Mouse (Mus musculus) liver, adult 2 months (tissue): ENCODE measurements around the gene Olfr672.

Source experiments
- CTCF ChIP-seq: fragments of 200-500 bp; IDR thresholded peaks from 2 replicates; pipeline ENCODE4 v1.5.1; 2011; ENCODE audit warnings: low read depth, low read length, control low read depth
- POLR2A ChIP-seq: fragments of 200-500 bp; IDR thresholded peaks from 2 replicates; pipeline ENCODE4 v1.6.1; 2011; ENCODE audit warnings: low read length, control low read depth; ENCODE audit not compliant: insufficient read depth; ENCODE audit errors: extremely low read depth

DNA sequence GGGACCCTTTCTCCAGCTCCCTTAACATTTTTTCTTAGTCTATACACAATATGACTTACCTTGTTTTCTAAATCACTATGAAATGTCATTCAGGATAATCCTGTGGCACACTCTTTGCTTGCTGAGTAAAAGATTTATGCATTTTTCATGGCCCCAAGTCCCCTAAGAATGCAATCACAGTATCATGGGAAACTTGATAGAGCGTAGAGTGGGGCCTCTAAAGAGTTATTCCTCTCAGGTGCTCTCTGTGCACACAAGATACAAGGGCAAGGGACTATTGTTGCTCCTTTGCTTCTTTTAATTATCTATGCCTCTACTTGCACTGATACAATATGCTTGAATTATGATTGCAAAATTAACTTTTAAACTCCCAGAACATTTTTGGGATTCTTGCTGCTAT, 26.5 kb upstream of the Olfr672 start, which contains the start of gene Olfr675:
- TF ChIP-seq CTCF = no peak
- TF ChIP-seq POLR2A = no peak
